Mouse (Mus musculus): ENCODE results near the gene Gm49358.

DNA sequence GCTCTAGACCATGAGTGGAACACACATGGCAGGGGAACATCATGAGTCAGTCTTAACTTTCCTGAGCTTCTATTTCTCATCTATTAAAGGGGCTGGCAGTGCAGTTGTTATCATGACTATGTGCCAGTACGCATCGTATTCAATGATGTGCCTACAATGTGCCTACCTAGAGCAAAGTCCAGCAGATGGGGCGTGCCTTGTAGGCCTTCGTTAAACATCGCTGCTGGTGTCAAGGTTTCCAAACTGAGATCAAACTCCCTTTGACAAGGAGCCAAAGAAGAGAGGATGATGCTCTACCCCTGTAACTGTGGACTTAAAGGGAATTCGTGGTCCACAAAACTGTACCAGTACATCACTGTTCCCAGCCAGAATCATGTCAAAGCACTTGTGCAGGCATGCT lies 98.7 kb downstream of the Gm49358 start:
- TF ChIP-seq CTCF (IDR thresholded peaks at IDR 0.05; ENCODE audit: extremely low read depth, insufficient read depth, insufficient read length, insufficient replicate concordance): no peak
- no peak for TF ChIP-seq POLR2A (IDR thresholded peaks at IDR 0.05; ENCODE audit: low read depth, low read length)
